Mouse (Mus musculus): ENCODE data around the gene Enox1.

GRCm38 (mm10) chr14:77509042-77509441, 352.5 kb downstream of the Enox1 start:
- TF ChIP-seq CTCF (IDR thresholded peaks at IDR 0.05; ENCODE audit: extremely low read depth, insufficient read length, insufficient replicate concordance, low read depth, low read length) (no peak), POLR2A (IDR thresholded peaks at IDR 0.05; ENCODE audit: low read depth, low read length) (no peak)
